Mouse (Mus musculus): ENCODE measurements around the gene Gfpt2.

Gfpt2 gene

GRCm38 (mm10) chr11:49840666-49841065 lies 46.7 kb downstream of the Gfpt2 start:
- DNase-seq (ENCODE audit: low read depth) = peak; percentile 21

GRCm38 (mm10) chr11:49841886-49842285 lies 47.9 kb downstream of the Gfpt2 start:
- no peak for DNase-seq (ENCODE audit: low read depth)

DNA sequence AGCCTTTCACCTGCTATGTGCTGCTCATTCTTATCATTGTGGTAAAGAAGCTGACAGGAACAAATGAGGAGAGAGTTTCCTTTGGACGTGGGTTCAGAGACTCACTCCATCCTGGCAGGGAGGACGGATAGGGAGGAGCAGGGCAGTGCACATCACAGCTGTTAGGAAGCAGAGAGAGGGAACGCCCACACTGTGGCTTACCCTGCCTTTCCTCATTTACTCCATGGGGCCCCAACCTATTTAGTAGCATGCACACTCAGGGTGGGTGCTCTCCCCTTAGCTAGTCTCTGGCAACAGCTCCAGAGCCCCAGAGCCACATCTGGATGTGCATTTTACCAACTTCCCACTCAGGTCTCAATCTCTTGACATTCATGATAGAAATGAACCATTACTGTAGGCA lies 48.7 kb downstream of the Gfpt2 start:
- DNase-seq (ENCODE audit: low read depth) = no peak

GRCm38 (mm10) chr11:49844311-49844710 lies 50.3 kb downstream of the Gfpt2 start:
- no peak for DNase-seq (ENCODE audit: low read depth)

DNA sequence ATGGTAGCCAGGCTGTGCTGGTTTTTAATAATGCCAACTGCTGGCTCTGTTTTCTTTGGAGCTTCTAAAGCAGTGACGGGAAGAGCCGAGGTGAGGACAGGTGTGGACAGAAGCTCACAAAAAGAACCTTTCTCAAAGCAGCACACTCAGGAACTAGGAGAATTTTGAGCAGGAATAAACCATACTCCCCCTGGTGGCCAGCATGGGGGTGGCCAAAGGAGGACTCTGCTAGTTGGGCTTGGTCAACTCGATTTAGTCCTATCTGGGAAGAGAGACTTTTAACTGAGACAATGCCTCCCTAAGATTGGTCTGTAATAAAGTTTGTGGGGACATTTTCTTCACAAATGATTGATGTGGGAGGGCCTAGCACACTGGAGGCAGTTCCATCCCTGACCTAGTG lies 51.0 kb downstream of the Gfpt2 start:
- DNase-seq (ENCODE audit: low read depth) = peak; percentile 74

DNA sequence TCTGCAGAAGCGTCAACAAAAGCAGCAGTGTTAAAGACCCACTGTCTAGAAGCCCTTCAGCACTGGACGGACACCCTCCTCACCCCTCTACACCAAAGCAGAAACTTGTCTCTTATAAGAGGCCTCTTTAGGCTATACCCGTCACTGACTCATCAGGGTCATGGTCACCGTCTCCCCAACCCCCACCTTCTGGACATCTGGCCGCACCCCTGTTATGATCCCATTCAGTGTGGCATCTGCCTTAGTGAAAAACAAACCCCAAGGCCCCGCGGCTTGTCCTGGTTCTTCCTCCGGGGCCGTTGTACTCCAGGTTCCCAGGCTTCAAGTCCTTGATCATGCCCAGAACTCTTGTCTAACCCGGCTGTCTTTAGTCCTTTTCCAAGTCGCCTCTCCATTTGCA lies 52.0 kb downstream of the Gfpt2 start:
- DNase-seq (ENCODE audit: low read depth) = peak; percentile 75

DNA sequence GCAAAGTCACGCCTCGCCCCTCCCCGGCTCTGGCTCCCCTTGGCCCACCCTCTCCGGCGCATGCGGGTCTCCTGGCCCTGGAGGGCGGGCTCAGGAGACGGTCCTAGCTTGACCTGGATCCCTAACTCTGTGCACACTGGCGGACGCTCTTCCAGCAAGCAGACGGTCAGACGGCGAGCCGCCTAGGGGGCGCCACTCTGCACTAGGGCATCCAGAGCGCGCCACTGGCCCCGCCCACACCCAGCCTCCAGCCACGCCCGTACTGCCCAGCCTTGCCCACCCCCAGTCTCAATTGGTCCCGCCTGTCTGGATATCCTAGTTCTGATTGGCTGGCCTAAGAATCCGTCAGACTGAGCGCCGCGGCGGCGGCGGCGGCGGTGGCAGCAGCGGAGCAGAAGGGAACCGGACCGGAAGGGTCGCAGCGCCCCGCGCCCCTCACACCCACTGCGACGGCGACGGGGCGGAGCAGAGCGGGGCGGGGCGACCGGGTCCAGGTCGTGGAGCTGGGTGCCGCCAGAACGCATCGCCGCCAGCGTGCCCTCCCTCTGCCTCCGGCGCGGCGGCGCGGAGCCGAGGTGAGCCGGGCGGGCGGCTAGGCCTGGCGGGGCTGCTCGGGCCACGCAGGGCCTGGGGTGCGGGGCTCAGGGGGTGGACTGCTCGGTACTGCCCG lies 52.6 kb downstream of the Gfpt2 start, which contains the start of gene Mapk9:
Mapk9 (plus strand) TSS at position 351 of the 670 bp plus-strand sequence.
- peak; percentile 98 for DNase-seq (ENCODE audit: low read depth)

- DNase-seq (ENCODE audit: low read depth) = peak; percentile 78
These were observed 53.3 kb downstream of the Gfpt2 start for GRCm38 (mm10) chr11:49847071-49847810.

- no peak for DNase-seq (ENCODE audit: low read depth)
These were observed 53.8 kb downstream of the Gfpt2 start for GRCm38 (mm10) chr11:49847811-49848078.

DNA sequence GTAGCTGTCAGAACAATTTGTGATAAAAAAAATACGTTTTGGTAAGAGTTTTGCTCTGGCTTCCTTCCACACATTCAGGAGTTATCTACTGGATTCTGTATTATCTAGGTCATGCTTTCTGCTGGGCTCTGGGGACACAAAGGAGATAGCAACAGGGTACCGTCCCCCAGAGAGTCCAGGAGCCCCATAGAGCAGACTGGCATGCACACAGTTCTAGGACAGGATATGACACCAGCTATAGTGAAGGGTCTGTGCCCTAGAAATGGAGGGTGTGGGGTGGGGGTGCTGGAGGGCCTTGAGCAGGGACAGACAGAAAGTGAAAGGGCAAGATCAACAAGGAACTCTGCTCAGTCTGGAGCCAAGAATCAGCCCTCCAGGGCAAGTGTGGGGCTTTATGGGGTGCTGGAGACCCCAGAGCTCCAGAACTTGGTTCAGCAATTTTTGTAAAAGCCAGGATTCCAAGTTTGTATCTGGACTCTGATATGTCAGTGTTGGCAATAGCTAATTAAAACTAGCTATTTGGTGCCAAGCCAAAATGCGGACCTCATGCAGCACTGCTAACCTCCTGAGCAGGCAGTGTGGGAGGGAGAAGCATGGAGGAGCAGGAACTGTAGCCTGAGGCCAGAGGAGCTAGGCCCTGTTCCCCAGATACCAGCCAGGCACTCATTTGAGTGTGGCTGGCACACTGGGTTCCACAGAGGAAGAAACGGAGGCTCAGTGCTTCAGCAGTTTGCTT lies 54.3 kb downstream of the Gfpt2 start:
- DNase-seq (ENCODE audit: low read depth) = peak; percentile 12

DNA sequence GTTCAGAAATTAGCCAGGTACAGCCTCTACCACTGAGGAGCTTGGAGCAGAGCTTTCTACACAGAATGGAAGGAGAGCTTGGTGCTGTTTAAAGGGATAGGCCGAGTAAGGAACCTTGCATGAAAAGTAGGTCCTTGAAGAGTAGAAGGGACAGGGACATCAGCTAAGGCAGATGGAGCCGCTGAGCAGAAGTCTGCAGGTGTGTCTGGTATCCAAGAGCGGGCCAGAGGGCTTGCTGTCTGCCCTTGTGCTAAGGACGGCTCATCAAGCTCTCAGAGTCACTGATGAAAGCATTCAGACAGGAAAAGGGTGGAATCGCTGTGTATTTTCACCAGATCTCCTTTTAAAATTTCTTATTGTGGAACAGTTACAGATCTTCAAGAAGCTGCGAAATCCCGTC lies 56.4 kb downstream of the Gfpt2 start:
- DNase-seq (ENCODE audit: low read depth) = no peak

DNA sequence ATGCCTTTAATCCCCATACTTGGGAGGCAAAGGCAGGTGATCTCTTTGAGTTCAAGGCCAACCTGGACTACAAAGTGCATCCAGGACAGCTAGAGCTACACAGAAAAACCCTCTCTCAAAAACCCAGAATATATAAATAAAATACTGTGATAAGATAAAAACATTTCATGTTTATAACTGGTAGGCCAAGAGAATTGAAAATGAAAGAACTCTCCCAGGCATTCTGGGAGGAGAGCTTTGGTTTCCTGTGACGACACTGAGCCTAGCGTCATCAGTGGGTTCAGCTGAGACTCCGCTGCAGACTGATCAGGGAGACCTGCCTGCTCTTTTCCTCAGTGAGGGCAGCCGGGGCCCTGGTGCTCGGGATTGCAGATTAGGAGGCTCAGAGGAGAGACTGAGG lies 61.2 kb downstream of the Gfpt2 start:
- DNase-seq (ENCODE audit: low read depth) = peak; percentile 17

DNA sequence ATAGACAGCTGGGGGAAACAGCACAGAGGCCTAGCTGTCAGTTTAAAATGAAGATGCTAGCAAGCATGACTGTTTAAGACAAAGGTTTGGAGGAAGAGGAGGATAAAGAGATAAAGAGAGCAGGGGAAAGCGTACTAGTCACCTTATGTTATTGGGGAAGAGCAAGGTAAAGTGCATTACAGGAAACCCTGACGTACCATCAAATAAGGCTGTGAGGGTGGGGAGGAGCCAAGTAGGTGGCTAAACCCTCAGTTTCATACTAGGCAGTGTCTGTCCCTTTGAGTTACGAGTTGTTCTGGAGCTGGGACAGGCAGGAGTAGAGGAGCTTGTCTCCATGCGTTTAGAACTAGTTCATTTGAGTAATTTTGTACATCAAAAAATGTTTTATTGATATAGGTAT lies 67.2 kb downstream of the Gfpt2 start:
- no peak for DNase-seq (ENCODE audit: low read depth)

DNA sequence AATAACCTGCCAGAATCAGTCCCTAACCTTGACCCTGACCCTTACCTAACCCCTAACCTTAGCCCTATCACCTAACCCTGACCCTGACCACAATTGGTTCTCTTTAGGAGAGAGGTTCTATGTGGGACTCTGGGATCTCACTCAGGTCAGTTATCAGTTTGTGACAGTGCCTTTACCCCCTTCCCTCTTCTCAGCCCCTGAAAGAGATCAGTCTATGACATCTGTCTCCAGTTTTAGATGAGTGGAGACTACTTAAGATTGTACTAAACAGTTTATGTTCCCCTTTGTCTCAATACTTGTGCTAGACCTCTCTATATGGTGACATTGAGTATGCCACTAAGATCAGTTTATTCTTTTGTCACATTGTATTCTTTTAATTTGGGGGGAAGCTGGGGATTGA lies 69.9 kb downstream of the Gfpt2 start:
- DNase-seq (ENCODE audit: low read depth) = no peak

- no peak for DNase-seq (ENCODE audit: low read depth)
These were observed 73.3 kb downstream of the Gfpt2 start for GRCm38 (mm10) chr11:49867320-49867719.

DNA sequence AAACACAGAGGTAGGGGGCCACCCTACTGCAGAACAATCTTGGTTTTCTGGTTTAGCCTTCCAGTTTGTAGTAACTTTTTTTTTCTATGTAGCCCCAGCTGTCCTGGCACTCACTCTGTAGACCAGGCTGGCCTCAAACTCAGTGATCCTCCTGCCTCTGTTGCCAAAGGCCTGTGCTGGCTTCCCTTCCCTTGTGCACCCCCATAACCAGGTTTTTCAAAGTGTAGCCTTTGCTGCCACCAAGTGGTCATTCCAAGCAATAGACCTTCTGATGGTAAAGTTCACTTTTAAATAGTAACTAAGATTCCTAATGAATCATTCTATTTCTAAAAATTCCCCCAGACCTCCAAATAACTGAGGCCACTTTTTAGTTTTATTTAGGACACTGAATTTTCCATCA lies 75.8 kb downstream of the Gfpt2 start:
- peak; percentile 71 for DNase-seq (ENCODE audit: low read depth)

DNA sequence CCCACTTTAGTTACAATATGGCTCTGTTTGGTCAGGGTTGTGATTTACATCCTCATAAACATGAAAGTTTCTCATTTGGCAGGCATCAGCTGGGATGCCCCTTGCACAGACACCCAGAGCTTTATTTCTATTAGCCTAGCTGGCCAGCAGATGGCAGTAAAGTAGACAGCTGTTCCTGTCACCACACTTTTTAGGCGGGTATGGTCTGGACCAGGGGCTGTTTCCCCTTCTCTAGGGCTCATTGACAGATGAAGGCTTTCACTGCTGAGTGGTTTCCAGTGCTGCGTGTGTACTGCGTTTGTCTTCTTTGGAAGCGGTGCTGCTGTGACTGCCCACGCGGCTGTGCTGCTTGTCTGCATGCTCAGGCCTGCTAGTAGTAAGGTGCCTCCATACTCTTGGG lies 77.9 kb downstream of the Gfpt2 start:
- peak; percentile 55 for DNase-seq (ENCODE audit: low read depth)

- no peak for DNase-seq (ENCODE audit: low read depth)
These were observed 78.8 kb downstream of the Gfpt2 start for GRCm38 (mm10) chr11:49872779-49873178.

- DNase-seq (ENCODE audit: low read depth) = peak; percentile 61
These were observed 83.2 kb downstream of the Gfpt2 start for GRCm38 (mm10) chr11:49876948-49877817.

DNA sequence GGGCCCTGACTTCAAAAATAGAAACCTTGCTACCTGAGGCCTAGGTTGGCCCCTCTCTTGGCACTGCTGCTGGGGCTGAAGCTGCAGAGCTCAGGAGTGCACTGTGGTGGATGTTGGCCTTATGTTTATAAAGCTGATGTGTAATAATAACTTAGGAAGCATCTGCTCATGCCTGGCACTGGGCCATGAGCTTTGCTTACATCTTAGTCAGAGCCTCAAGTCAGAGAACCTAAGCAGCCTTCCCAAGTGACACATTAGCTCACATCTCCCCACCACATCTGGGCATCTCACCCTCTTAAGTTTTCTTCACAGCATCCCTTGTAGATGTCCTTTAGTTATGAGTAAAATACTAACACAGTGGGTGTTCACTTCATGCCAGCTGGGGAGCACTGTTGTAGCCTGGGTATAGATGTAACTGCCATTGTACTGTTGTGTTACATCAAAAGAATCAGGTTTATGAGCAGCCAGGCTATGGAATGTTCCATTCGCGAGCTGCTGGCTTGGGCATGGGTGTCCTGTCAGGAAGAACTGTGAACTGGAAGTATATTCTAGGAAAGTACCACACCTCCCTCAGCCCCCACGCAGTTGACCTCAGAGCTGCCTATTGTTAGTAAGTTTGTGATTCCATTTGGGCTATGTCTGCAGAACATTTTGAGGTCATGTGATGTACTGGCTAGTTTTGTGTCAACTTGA lies 86.1 kb downstream of the Gfpt2 start:
- peak; percentile 65 for DNase-seq (ENCODE audit: low read depth)

GRCm38 (mm10) chr11:49883394-49883793 lies 89.4 kb downstream of the Gfpt2 start:
- DNase-seq (ENCODE audit: low read depth) = no peak
